Mouse (Mus musculus): ENCODE data around the gene Pomgnt1.

Gene Pomgnt1

DNA sequence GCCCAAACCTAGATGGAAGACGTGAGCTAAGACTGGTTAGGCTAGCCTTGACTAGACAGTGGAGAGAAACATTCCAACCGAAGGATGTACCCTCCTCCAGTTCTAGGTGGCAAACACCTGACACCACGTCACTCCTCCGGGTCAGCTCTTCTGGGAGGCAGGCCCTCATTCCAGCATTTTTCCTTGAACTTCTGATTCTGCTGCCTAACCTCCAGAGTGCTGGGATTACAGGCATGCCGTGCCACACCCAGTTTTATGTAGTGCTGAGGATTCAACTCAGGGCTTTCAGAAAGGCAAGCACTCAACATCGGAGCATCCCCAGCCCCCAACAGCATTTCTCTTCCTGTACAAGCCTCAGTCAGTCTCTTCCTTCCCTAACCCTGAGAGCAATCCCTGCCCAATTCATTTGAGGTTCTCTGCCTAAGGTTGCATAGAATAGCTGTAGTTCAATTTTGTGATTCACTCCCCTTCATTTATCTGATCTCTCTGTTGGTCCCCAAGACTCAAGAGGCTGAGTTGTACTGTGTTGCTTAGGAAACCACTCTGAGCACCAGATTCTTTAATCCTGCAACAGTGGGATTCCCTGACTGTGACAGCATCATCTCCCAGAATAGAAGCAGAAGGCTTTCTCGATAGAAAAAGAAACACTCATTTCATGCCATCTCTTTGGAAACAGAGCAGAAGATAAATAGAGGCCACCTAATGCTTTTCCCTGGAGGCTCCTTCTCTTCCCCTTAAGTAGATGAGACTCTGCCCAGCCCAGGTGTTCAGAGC, 17.3 kb downstream of the Pomgnt1 start:
- DNase-seq (ENCODE audit: low spot score), result no peak

DNA sequence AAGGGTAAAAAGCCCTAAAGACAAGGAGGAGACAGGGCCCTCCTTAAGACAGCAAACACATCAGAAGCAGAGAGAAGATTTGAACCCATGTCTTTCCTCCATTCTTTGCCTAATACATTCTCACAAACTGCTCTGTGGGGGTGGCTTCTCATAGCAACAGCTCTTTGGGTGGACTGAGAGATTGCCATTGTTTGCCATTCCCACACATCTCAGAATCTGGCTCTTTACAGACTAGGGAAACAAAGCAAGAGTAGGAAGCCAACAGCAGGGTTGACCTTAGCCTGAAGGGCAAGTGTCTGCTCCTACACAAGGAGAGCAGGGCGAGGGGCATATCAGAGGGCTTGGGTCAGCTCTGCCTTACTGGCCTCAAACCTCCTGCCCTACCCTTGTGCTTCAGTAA, 18.1 kb downstream of the Pomgnt1 start:
- no peak for DNase-seq (ENCODE audit: low spot score)

DNA sequence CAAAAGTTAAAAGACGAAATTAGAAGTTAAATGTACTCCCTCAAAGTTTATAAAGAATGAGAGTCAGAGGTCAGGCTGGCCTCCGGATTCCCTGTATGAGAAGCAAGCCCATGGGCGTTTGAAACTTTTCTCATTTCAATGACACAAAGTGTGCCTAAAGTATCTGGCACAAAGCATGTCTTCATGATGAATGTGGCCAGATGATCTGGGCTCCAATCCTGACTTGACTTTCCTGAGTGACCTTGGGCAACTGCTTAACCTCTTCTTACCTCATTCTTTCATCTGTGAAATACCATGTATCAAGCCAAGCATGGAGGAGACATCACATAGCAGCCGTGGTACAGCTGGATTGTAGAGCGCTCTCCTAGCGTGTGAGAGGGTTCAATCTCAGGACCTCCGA, 18.6 kb downstream of the Pomgnt1 start:
- no peak for DNase-seq (ENCODE audit: low spot score)

DNA sequence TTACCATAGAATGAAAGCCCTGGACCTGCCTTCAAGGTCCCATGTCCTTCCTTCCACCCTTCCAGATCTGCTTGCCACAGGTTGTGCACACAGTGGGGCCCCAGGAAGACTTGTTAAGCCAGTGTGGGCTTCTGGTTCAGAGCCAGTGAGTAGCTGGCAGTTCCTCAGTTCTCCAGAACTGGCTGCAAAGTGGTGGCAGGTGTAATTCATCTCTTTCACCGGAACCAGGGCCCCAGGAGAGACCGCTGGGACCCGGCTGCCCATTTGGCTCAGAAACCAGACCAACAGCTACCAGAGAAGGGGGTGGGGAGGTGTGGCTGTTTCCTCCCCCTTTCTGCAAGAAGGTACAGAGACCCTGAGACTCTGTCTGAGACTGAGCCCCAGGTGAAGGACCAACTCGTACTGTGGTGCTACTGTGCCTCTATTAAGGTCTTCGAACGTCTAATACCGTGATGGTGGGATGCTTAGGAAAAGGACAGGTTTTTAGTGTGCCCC, 19.7 kb downstream of the Pomgnt1 start:
- no peak for DNase-seq (ENCODE audit: low spot score)

DNA sequence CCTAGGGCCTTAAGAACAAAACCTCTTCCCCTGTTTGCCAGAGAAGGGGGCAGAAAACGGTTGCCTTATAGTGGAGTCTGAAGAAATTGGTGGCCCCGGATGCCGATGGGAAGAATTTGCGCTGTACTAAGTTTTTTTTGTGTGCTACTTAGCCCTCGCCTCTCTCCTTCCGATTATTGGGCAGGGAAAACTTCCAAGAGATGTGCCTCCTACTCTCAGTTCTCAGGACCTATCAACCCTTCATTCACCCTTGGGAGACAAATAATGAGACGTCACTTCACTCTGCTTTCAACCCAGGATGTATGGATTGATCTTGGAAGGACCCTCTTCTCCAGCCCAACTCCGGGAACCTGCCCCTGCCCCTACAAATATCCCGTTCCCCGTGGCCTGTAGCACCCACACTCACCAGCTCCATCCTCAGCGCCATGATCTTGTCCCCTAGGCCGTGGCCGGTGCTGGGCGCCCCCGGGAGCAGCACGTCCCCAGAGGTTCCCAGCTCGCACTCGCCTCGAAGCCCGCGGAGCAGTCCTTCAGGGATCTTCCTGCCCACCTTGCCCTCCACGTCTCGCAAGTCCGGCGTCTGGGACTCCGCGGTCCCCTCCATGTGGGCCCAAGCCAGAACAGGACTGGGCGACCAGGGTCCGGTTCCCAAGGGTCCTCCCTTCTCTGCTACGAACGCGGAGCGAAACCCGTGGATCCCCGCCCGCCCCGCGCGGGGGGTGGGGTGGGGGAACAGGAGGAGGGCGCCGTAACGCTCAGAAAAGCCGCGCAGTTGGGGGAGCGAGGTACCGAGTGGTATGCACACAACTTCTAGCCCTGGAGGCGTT, 20.5 kb downstream of the Pomgnt1 start:
- peak; percentile 67 for DNase-seq (ENCODE audit: low spot score)

DNA sequence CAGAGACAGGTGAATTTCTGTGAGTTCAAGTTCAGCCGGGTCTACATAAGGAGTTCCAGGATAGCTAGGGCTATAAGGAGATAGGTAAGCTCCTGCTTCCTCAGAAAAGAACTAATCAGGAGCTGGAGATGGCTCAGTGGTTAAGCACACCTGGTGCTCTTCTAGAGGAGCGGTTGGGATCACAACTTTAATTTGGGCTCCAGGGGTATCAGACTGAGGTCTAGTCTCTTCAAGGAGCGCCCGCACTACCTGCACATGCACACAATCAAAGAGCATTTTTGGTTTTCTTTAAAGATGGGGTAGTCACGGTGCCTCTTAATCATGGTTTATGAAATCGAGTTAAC, 26.1 kb downstream of the Pomgnt1 start:
- no peak for DNase-seq (ENCODE audit: low spot score)

DNA sequence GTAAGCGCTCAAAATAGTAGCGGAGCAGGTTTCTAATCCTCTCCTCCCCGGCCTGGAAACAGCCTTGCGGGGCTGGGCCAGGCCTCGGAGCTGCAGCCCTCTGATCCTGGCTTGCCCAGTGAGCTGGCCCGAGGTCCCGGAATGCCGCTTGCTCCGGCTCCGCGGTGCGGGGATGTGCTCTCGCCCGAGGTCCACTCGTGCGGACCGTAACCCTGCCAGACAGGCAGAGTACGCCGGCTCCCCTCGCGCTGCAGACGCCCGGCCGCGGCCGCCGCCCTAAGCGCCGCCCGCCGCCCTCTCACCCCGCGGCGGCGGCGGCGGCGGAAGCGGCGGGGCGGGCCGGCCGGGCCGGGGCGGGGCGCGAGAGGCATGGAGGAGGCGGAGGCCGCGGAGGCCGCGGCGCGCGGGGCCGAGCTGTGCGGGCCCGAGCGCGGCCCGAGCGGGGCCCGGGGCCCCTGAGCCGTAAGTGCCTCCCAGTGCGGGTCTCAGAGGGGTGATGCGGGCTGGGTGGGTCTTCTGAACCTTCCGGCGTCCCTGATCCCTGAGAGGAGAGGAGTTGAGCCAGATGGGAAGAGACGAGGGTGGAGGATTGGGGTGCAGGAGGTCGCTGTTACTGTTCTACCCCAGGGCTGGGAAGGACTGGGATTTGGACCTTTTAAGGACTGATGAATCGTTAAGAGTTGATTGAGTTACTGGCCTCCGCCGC, 26.7 kb downstream of the Pomgnt1 start:
- DNase-seq (ENCODE audit: low spot score), result peak; percentile 53

DNA sequence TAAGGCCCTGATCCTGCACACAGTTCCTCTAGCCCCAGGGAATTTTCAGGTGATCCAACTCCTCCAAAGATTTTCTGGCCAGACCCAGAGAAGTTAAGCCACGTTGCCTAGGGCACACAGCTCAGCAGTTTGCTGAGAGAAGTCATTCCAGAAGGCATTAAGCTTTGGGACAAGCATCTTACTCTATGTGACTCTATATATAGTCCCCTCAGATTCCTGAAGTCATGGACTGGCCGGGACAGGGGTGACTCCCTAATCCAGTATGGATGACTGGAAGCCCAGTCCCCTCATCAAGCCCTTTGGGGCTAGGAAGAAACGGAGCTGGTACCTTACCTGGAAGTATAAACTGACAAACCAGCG, 27.2 kb downstream of the Pomgnt1 start:
- DNase-seq (ENCODE audit: low spot score), result no peak

DNA sequence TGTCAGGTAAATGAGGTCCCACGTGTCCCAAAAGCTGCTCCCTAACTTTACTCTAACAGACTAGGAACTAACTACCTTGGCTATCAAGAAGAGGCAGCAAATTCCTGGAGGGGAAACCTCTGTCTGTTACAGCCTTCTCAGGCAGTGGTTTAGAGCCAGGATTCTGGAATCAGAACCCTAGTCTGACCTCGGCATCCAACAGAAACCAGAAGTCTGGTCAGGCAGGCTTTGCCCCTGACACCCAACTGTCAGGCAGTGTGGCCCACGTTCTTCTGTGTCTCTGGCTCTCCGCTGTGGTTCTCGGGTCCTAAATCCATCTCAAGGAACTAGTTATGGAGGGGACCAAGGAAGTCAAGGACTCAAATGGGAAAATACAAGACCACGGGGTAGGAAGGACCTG, 27.6 kb downstream of the Pomgnt1 start, which contains the start of gene Lurap1:
Gene Lurap1 (minus strand): TSS at position 101 of the 400 bp plus-strand sequence.
- no peak for DNase-seq (ENCODE audit: low spot score)

DNA sequence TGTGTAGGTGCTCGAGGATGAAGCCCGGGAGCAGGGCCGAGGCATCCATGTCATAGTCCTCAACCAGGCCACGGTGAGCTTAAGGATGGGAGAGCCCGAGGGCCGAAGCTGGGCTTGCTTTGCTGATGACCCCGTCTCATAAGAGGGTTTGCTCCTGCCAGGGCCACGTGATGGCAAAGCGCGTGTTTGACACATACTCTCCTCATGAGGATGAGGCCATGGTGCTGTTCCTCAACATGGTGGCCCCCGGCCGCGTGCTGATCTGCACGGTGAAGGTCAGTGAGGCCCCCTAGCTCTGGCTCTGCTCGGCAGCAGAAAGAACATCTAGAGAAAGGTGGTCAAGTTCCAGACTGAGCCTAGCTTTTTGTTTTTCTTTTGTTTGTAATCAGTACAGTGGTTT, 29.1 kb downstream of the Pomgnt1 start:
- DNase-seq (ENCODE audit: low spot score), result no peak

DNA sequence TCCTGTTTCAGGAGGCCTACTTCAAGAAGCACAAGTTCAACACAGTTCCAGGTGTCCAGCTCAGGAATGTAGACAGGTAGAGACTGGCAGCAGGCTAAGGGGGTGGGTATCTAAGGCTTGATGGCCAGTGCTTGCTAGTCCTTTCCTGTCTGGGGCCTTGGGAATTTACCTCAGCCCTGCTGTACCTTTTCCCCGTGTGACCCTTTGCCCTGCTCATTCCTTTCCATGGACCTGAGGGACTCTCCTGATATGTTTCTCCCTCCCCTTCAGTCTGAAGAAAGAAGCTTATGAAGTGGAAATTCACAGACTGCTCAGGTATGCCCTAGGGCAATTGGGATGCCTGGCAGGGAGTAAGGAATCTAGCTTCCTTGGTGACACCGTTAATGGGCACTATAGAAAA, 34.2 kb downstream of the Pomgnt1 start:
- DNase-seq (ENCODE audit: low spot score), result no peak

DNA sequence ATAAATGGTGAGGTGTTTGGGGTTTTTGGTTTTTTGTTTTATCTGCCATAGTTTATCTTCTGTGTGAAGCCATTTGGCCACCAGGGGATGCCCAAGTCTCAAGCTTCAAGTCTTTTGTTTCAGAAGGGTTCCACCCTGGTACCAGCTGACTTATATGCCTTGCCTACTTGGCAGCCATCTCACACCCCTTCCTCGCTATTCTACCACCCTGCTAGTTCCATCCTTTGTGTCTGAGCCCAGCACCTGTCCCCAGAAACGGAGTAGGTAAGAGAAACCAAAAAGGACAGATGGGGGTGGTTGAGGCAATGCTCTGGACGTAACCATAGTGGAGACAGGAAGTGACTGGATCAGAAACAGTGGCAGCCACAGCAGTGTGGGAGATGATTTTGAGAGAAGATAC, 36.3 kb downstream of the Pomgnt1 start:
- DNase-seq (ENCODE audit: low spot score), result no peak

DNA sequence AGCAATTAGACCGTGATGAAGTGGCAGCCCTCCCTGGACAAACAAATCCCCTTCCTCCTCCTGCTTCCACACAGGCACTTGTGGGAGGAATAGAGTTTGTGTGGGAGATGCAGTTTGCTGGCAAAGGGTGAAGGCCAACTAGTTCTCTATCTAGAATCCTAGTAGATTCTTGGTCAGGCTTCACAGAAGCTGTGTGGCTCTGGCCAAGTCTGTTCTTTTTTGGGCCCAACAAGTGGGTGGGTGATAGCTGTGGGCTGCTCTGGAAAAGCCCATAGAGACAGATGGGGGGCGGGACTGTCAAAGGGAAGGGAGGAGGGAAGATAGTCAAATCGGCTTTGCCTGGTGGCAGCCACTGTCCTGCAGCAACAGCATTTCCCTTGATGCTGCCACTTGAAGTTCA, 37.1 kb downstream of the Pomgnt1 start:
- no peak for DNase-seq (ENCODE audit: low spot score)

DNA sequence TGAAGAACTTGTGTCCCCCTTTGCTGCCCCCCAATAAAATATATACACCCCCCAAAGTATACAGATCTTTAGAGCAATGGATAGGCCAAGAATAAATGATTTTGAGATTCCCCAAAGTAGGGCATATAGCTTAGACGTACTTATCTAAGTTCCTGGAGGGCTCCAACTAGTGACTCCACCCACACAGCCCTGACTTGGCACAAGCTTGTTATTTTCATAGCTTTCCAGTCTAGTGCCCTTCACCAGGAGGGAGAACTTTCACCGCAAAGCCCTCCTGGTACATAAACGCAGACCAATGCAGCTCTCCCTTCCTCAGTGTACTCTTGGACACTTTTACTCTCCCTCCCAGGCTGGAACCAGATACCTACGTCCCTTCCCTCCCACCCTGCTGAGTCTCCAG, 38.5 kb downstream of the Pomgnt1 start:
- DNase-seq (ENCODE audit: low spot score), result no peak

DNA sequence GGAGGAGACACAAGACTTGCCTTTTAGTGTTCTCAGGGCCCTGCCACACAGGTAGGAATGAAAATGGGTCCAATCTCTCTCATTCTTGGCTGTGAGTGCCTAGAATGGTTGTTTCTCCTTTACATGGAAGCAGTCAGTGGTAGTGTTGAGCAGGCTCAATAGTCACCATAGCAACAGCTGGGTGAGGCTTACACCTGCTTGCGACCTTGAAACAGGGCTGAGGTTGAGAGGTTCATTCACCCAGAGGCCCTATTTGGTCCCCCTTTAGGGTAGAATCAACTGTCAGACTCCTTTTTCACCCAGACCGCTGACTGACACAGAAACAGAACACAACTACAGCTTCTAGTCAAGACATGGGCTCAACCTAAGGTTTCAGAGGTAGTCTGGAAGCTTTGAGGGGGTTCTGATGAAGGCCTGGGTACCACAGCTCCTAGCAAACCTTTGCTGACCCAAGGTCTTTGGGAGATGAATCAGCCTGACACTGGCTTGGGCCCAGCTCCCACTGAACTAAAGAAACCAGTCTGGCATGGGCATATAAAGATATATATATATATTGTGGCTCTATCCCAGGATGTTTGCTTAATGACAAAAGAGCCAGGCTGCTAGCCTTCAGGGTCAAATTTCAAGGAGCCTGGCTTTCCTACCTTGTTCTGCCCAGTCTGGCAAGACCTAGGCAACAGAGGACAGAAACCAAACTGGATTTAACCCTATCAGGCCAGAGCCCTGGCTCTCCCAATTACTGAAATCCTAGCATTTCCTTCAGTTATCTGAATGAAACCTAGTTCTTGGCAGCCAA, 41.3 kb downstream of the Pomgnt1 start:
- no peak for DNase-seq (ENCODE audit: low spot score)

DNA sequence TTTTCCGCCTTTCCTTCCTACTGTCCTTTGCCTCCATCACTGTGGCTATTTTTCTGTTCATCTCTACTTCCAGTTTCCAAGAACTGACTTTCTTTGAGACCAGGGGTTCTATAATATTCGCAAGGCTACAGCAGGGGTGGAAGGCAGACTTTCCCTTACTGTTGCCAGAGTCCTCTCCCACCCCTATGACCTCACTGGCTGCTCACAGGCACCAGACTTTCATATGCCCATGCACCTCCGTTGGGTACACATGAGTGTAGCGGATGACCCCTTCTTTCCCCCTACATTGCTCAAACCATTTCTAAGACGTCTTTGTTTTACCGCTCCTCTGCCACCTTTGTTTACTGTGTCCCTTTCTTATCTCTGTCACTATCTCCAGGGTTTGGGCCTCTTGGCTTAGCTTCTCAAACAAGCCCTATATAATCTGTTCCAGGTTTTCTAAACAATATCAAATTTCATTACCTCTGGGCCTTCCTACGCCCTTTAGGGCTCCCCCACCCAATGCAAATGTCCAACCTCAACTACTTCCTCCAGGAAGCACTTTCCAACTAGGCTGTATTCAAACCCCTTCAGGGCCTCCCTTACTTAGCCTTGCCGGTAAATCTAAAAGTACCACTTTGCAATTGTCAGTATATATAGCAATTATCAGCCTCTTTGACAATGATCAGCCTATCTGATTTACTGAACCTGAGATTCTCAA, 42.2 kb downstream of the Pomgnt1 start:
- DNase-seq (ENCODE audit: low spot score), result no peak

DNA sequence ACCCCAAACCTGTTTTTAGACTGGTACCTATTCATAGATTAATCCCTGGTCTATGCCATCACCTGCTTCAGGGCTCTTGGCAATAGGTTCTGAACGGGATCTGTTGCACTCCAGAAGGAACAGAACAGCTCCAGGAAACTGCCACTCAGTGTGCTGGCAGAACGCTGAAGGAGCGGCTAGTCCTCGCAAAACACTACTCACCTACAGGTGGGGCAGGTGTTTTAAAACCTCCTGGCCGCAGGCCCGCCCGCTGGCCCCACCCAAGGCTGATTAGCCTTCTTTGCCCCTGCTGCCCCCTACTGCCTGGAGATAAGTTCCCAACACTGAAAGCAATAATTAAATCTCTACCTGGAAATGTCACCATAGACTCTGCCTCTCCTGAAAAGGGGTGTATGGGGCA, 43.8 kb downstream of the Pomgnt1 start, which contains the start of gene Tspan1:
Gene Tspan1 (minus strand): TSS at position 198 of the 400 bp plus-strand sequence.
- DNase-seq (ENCODE audit: low spot score), result no peak

DNA sequence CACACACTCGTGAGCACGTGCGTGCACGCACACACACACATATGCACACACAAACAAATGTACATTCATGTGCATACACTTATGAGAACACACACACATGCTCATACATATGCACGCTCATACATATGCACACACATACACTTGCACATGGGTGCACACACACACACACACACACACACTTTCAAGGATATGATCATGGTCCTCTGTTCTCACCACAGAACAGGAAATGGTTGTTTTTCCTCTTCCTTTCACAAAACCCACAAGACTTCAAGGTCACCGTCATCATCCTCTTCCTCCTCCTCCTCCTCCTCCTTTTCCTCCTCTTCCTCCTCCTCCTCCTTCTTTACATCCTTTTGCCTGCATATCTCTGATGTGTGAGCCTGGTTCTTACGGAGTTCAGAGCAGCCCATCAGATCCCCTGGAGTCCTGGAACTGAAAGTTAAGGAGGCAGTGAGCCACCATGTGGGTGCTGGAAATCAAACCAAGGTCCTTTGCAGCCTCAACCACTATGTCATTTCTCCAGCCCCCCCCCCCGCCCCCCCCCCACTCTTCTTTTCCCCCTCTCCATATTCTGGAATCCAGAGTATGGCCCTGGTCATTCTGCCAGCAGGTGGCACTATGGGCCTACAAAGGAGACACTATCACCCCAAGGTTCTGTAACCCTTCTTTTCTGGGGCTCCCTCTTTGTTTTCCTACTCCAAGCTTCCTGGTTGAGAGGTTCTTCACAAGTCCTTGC, 45.1 kb downstream of the Pomgnt1 start:
- DNase-seq (ENCODE audit: low spot score), result peak; percentile 63

DNA sequence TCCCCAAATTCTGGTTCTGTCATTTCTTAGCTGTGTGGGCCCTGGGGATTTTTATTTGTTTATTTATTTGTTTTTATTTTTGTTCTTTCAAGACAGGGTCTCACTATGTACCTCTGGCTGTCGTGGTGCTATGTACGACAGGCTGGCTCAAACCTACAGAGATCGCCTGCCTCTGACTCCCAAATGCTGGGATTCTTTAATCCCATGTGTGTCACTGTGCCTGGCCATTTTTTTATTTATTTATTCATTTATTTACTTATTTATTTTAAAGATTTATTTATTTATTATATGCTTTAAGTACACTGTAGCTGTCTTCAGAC, 45.7 kb downstream of the Pomgnt1 start:
- DNase-seq (ENCODE audit: low spot score), result no peak

DNA sequence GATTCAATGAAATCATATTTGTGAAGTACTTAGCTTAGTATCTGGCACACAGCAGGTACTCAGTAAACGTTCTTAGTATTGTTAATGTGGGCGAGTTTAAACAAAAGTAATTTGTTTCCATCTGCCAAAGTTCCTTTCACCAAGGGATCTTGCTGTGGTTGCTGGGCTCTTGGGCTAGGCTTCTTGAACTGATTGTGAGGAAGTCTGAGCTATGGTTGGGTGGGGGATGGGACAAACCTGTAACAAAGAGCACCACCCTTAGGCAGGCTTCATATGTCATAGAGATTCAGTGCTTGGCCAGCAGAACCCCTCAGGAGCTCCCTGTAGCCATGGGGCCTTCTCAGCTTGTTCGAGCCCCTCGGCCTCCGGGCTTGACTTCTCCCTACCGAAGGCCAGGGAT, 49.4 kb downstream of the Pomgnt1 start, which contains the start of the genes 1700042G07Rik and Gm49337:
Gene 1700042G07Rik (plus strand): TSS at position 301 of the 400 bp plus-strand sequence.
Gene Gm49337 (plus strand): TSS at position 313 of the 400 bp plus-strand sequence.
- DNase-seq (ENCODE audit: low spot score), result no peak

Data from ovary, postnatal 14 days (tissue).